Mouse (Mus musculus) central nervous system, embryonic 11.5 days (tissue): Measurements from ENCODE around the gene Ldb2. TPM values are rescaled to one million over a fixed set of nuclear protein-coding genes. Genes with fewer than 3 reads are reported as not detected.

Experiments
- polyA plus RNA-seq: library from polyadenylated mRNA; depleted of rRNA; stranded (reverse); fragments of >200 nt; gene quantifications from 2 replicates; pipeline ENCODE4 v1.2.3, GENCODE M21; 2012; rRNA removed

Ldb2 gene
- 9.5 and 34.1 TPM in 2 replicates for polyA plus RNA-seq

GRCm38 (mm10) chr5:44799053-44799860 lies at the start of gene Ldb2:
Gene Ldb2, minus strand, starts transcription at chr5:44799680.

